Mouse (Mus musculus) retina, postnatal 7 days (tissue): ENCODE data around the gene Ccdc43.

Experiments
- DNase-seq: peaks from one replicate; pipeline ENCODE4 v3.0.0-alpha.2; 2012; ENCODE audit warnings: low read depth, low spot score

Ccdc43 gene

DNA sequence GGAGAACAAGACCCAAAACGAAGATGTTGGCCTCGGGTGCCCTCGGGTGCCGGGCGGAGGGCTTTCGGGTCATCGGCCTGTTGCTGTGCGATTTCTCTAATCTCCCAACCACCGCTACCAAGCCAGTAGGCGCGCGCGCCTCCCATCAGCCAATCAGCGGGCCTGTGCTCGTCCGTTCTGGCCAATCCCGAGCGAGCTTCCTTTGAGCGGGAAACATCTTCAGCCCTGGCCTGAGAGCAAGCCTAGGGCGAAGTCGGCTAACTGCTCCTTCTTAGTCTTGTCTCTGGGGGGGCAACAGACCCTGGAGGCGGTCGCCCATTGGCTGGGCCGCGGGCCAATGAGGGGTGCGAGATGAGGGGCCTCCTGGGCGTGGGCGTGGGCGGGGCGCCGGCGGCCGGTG lies 32.4 kb downstream of the Ccdc43 start:
- no peak for DNase-seq

GRCm38 (mm10) chr11:102663416-102663815 lies 34.2 kb downstream of the Ccdc43 start, which contains the start of gene Meioc:
TSS of gene Meioc (plus strand) at chr11:102663716.
- DNase-seq = no peak

- DNase-seq = no peak
Observed at GRCm38 (mm10) chr11:102656931-102657330, 40.7 kb downstream of the Ccdc43 start.

DNA sequence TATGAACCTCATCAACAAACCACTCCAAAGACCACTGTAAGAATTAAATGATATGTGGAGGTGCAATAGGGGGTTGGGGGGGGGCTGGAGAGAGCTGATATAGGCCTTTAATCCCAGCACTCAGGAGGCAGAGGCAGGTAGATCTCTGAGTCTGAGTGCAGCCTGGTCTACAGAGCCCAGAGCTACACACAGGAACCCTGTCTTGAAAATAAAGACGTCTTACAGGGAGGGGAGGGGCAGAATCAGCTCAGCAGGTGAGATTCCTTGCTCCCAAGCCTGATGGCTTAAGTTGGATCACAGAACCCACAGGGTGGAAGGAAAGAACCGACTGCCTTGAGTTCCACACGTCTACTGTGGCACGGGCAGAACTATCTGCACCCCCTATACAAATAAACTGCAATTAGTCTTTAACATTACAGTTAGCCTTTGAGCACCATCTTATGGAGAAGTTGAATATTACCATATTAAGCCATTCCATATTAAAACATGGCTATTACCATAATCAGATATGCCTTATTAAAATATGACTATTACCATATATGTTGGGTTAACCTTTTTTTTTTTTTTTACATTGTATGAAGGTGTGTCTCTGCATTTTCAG lies 41.2 kb downstream of the Ccdc43 start:
- no peak for DNase-seq

GRCm38 (mm10) chr11:102655888-102656287 lies 41.7 kb downstream of the Ccdc43 start:
- DNase-seq = no peak

DNA sequence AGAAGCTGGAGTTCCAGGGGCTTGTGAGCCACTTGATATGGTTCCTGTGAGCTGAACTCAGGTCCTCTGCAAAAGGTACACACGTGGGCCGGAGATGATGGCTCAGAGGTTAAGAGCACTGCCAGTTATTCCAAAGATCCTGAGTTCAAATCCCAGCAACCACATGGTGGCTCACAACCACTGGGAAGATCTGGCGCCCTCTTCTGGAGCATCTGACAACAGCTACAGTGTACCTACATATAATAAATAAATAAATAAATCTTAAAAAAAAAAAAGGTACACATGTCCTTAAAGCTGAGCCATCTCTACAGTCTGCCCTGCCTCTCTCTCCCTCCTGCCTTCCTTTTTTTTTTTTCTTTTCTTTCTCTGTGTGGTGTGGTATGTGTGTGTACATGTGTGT lies 44.7 kb downstream of the Ccdc43 start:
- DNase-seq = no peak

- DNase-seq = peak; percentile 63
Observed at GRCm38 (mm10) chr11:102651381-102651780, 46.2 kb downstream of the Ccdc43 start.

- no peak for DNase-seq
Observed at GRCm38 (mm10) chr11:102647885-102648284, 49.7 kb downstream of the Ccdc43 start.

- DNase-seq = no peak
Observed at GRCm38 (mm10) chr11:102646226-102646625, 51.4 kb downstream of the Ccdc43 start.

DNA sequence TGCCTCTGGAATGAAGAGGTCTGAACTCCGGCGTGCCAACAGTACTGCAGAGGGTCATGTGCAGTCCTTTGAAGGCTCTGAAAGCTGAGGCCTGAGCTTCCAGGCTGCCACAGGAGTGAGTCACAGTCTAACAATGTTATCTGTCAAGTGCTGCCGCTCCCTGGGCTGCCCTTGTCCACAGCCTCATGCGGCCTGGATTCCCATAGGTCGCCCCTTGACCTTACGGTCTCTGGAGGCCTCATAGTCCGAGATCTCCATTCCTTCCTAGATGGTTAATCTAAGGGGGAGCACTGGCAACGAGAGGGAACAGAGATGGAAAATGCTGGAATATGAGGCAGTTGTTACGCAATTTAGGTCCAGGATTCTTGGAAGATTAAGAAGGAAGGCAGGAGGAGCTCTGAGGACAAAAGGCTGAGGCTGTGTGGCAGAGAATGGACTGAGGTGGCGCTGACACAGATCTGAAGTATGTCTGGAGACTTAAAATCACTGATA lies 53.6 kb downstream of the Ccdc43 start:
- DNase-seq = no peak

DNA sequence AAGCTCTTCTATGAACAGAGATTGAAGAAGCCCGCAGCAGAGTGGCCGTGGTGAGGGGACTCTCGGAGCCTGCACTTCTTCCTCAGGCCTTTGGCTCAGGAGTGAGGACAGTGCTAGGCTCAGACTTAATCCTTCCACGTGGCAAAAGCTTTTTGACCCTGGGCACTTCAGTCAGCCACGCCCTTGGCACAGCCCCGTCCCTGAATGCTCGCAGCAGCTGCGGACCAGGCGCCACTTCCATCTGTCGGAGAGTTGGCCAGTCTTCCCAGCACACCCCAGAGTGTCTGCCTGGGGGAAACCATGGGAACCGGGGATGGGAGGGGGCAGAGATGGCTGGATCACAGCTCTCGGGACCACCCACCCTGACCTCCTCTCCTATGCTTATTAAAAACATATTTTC lies 60.7 kb downstream of the Ccdc43 start:
- DNase-seq = no peak
